Mouse (Mus musculus) G1E-ER4 (cell line): ENCODE measurements around the gene Pkn1. TPM values are rescaled to one million over a fixed set of nuclear protein-coding genes. Genes with fewer than 3 reads are reported as not detected.

Experiments used
- GATA1 ChIP-seq: IDR thresholded peaks from one replicate; pipeline ENCODE4 v1.8.0; 2012; ENCODE audit warnings: low read length, inconsistent platforms
- polyA plus RNA-seq: library from polyadenylated mRNA; stranded (reverse); fragments of >175 nt; gene quantifications from 2 replicates; pipeline ENCODE4 v1.2.3, GENCODE M21; 2012

The Pkn1 gene
- polyA plus RNA-seq, 1 experiment, result 75.4 TPM

DNA sequence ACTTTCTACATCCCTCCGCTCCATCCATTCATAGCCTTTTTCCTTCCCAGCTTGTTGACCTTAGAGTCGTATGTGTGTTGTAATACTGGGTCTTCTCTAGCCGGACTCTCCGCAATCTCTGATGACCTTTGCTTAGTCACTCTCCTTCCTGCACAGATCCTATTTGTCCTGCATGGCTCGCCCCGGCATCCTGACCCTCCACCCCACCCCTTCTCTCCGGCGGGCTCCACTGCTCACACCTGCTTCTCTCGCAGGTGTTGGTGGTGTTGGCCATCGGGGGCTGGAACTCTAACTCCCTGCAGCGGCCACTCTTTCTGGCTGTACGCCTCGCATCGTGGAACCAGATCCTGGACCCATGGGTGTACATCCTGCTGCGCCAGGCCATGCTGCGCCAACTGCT lies 30.0 kb downstream of the Pkn1 start:
- no peak for TF ChIP-seq GATA1

GRCm38 (mm10) chr8:83668010-83668916 lies 30.7 kb downstream of the Pkn1 start:
- TF ChIP-seq GATA1, result no peak

- no peak for TF ChIP-seq GATA1
These were observed 31.5 kb downstream of the Pkn1 start for GRCm38 (mm10) chr8:83667526-83667925.

GRCm38 (mm10) chr8:83666866-83667234 lies 32.1 kb downstream of the Pkn1 start:
- TF ChIP-seq GATA1, result no peak

- no peak for TF ChIP-seq GATA1
These were observed 32.8 kb downstream of the Pkn1 start, which contains the start of gene Ptger1 for GRCm38 (mm10) chr8:83665969-83666865. Gene Ptger1 (plus strand): TSS chr8:83666678.

DNA sequence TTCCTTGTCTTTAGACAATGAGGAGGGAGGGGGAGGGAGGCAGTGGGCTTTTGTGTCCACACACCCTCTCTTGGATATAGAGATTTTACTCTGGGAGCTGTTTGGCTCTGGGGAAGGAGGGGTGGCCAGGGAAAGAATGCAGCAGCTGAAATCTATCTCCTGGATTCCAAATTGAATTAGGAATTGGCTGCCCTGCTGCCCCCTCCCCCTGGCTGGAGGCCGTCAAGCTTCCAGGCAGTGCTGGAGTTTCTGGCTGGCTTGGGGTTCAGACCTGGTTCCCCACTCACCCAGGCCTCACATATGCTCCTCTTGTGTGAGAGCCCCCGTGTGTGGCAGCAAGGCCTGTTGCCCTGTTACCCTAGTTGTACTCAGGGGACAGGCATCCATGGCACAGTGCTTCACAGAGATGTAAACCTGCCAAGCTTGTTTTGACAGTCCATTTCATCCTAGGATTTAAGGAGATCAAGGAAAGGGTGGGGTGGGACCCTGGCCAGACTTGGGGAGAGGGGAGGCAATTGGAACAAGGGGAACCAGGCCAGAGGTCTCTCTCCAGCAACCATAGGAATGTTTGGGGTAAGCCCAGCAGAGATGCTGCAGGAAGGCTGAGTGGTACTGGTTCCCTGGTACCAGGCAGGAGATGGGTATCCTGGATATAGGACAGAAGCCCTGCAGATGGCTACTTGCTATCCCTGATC lies 33.9 kb downstream of the Pkn1 start:
- no peak for TF ChIP-seq GATA1

GRCm38 (mm10) chr8:83664096-83664495 lies 34.9 kb downstream of the Pkn1 start:
- no peak for TF ChIP-seq GATA1

DNA sequence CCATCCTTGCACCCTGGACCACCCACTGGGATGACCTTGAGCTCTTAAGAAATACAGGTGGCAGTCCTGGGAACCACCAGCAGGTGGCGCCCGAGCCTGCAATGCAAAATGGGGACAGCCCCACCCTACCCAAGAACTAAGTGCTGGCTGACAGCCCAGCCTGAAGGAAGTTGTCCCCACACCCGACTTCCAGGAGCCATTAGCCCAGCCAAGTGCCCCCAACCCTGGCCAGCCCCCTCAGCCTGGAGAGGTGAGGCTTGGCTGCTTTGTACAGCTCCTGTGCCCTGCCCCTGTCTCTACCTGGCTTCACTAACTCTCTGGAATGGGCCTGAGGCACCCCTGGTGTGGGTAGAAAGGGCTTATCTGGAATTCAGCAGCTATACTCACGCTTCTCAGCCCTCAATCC lies 36.6 kb downstream of the Pkn1 start:
- no peak for TF ChIP-seq GATA1

DNA sequence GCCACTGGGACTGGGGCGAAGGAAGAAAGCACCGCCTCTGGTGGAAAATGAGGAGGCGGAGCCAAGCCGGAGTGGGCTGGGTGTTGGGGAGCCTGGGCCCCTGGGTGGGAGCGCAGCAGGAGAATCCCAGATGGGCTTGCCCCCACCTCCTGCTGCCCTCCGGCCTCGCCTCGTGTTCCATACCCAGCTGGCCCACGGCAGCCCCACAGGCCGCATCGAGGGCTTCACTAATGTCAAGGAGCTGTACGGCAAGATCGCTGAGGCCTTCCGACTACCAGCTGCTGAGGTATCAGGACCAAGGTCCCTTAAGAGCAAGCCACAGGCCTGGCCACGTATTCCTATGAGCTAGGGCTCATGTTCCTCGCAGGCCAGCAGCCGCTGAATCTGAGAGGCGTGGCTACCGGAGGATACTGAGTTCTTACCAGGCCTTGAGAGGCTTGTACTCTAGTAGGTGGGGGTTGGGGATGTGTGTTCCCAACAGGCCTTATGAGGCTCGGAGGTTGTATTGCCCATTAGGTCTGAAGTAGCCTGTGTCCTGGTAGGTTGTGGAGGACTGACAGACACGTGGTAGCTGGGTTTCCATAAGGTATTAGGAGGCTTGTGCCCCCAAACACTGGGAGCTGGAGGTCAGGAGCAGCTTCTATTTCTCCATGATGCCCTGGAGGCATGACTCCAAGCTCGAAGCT lies 37.8 kb downstream of the Pkn1 start:
- TF ChIP-seq GATA1, result no peak

- no peak for TF ChIP-seq GATA1
These were observed 38.4 kb downstream of the Pkn1 start for GRCm38 (mm10) chr8:83660545-83660944.

DNA sequence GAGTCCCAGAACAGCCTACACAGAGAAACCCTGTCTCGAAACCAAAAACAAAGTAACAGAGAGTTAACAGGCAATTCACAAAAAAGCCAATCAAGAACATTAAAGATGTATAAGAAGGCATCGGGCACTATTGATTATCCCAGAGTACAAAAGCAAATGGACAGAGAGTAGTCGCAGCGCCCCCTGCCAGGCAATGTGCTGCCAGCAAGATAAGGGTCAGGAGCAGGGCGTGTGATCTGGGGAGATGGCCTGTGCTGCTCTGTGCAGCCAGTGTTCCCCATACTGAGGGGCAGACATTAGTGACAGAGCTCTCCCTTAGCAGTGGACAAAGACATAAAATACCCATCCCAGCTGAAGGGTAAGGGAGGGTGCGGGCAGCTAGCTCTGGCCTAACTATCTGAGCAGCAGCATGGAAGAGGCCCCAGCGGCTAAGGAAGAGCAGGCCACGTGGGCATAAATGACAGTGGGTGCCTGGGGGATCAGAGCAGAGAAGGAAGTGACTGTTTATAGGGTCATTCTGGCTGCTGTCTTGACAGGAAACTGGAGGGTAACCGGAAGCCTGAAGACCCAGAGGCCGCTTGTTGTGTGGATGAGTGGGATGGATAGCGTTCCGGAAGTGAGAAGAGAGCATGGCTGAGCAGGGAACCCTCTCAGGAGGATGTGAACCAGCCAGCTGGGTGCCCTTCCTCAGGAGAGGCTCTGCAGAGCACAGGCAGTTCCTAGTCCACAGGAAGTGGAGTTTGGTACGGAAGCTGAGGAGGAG lies 42.3 kb downstream of the Pkn1 start:
- TF ChIP-seq GATA1, result no peak

- TF ChIP-seq GATA1, result no peak
These were observed 42.9 kb downstream of the Pkn1 start for GRCm38 (mm10) chr8:83656043-83656442.

DNA sequence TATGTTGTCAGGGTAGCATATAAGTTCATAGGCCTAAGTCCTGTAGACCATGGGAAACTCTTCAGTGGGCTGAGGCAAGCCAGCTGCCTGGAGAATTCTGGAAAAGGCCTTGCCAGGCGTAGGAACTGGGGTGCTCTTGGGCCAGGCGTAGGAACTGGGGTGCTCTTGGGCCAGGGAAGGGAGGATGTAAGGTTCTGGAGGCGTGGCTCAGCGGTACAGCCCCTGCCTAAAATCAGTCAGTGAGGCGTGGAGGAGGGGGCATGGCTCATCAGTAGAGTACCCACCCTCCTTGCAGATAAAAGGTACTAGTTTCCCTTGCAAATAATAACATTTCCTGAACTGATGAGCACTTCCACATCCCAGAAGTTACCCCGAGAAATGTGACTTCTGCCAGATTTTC lies 44.3 kb downstream of the Pkn1 start:
- no peak for TF ChIP-seq GATA1

DNA sequence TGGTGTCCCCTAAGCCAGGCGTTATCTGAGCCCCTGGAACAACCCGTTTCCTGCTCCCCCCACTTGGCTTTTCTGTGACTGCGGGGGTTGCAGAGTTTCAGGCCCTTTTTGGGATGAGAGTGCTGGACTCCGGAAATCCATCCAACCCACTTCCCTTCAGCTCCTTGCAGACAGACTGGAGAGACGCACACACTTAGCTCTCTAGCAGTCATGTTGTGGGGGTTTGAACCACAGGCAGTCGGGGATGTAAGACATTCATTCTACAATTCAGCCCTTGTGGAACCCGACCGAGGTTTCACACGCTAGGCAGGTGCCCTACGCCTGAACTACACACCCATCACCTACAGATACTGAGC lies 45.3 kb downstream of the Pkn1 start:
- TF ChIP-seq GATA1, result no peak
